Mouse (Mus musculus) neural tube, embryonic 14.5 days (tissue): Measurements from ENCODE around the gene Mroh2a. TPM values are rescaled to one million over a fixed set of nuclear protein-coding genes. Genes with fewer than 3 reads are reported as not detected.
A peak's percentile ranks its signal among the peaks of the same experiment; 100 is the strongest.

Source experiments
- ATAC-seq: fragments of 200-750 bp; cut with Nextera tagmentation; 2 replicates; pipeline ENCODE4 v1.8.0; 2017; ENCODE audit warnings: low read depth, mild to moderate bottlenecking, moderate TSS enrichment, moderate library complexity
- H3K27ac ChIP-seq: fragments of 300-500 bp; sonication (generic); 2 replicates; pipeline ENCODE4 v1.5.1; 2014; ENCODE audit warnings: low read depth, mild to moderate bottlenecking, control low read depth, low read length, moderate library complexity, mixed read lengths
- H3K27me3 ChIP-seq: fragments of 300-500 bp; sonication (generic); 2 replicates; pipeline ENCODE4 v1.6.1; 2014; ENCODE audit warnings: low read length; ENCODE audit not compliant: control insufficient read depth, insufficient read depth
- H3K36me3 ChIP-seq: fragments of 300-500 bp; sonication (generic); 2 replicates; pipeline ENCODE4 v1.6.1; 2014; ENCODE audit warnings: low read length, mixed read lengths; ENCODE audit not compliant: control insufficient read depth, insufficient read depth
- H3K4me1 ChIP-seq: fragments of 300-500 bp; sonication (generic); 2 replicates; pipeline ENCODE4 v1.6.1; 2014; ENCODE audit warnings: low read length; ENCODE audit not compliant: control insufficient read depth, insufficient read depth
- H3K4me2 ChIP-seq: fragments of 300-500 bp; sonication (generic); 2 replicates; pipeline ENCODE4 v1.6.1; 2014; ENCODE audit warnings: mild to moderate bottlenecking, low read depth, low read length, control low read depth
- H3K4me3 ChIP-seq: fragments of 300-500 bp; sonication (generic); 2 replicates; pipeline ENCODE4 v1.5.1; 2014; ENCODE audit warnings: low read depth, low read length, control low read depth, mixed read lengths
- H3K9ac ChIP-seq: fragments of 300-500 bp; sonication (generic); replicated peaks from 2 replicates; pipeline ENCODE4 v1.6.1; 2014; ENCODE audit warnings: low read depth, mild to moderate bottlenecking, control low read depth, low read length, mixed read lengths
- H3K9me3 ChIP-seq: fragments of 300-500 bp; sonication (generic); 2 replicates; pipeline ENCODE4 v1.6.1; 2016; ENCODE audit warnings: low read length; ENCODE audit not compliant: control insufficient read depth
- WGBS: fragments of 180-500 bp; shearing (Covaris S2); extraction: QIAGEN DNeasy Blood & Tissue Kit; methylation state at CpG from one replicate; pipeline ENCODE4 v1.1.7; 2014; 5-methylcytosine and 5-hydroxymethylcytosine counted together
- polyA plus RNA-seq: library from polyadenylated mRNA; unstranded; fragments of >200 nt; fragmentation: Nextera tagmentation; extraction: Ambion mirVana; gene quantifications from 2 replicates; pipeline ENCODE4 v1.2.1, GENCODE M21; 2014

The Mroh2a gene
- polyA plus RNA-seq, 1 experiment from 2014 or later: 0.71 TPM

DNA sequence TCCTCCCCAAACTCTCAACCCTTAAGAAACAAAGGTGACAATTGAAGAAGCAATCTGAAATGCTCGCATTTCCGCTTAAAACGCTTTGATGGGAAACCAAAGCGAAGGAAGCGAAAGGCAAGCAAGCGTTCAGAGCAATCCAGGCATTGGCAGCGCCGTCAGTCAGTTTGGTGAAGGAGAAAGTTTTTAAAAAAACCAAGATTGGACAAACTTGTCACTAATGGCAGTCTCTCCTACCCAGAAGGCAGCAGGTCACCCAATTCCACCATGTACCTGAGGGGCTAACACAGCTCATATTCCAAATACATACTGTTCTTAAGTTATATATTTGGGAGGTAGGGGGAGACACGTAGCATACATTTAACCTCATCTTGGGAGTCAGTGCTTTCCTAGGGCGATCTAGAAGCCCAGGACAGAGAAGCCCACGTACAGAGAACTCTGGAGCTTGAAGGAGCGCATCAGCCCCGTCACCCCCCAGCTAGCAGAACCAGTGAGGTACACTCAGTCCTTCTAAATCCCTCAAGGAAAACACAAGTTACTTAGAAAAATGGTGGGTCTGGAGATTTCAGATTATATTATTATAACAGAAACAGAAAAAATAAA lies 48.4 kb downstream of the Mroh2a start:
- H3K27me3 ChIP-seq: no peaks in the 10 kb centered on the region
- no peak overlapping the region for H3K4me3 ChIP-seq
- H3K4me1 ChIP-seq: peaks cover 16% of the 10 kb centered on the region
- no peak overlapping the region for H3K4me2 ChIP-seq
- H3K27ac ChIP-seq: no peak overlapping the region
- H3K9me3 ChIP-seq: no peaks in the 10 kb centered on the region
- WGBS: 71% methylated on average over 13 of the region's 13 CpGs
- no peak overlapping the region for H3K9ac ChIP-seq
- H3K36me3 ChIP-seq: peaks cover 17% of the 10 kb centered on the region
- ATAC-seq: no peak

DNA sequence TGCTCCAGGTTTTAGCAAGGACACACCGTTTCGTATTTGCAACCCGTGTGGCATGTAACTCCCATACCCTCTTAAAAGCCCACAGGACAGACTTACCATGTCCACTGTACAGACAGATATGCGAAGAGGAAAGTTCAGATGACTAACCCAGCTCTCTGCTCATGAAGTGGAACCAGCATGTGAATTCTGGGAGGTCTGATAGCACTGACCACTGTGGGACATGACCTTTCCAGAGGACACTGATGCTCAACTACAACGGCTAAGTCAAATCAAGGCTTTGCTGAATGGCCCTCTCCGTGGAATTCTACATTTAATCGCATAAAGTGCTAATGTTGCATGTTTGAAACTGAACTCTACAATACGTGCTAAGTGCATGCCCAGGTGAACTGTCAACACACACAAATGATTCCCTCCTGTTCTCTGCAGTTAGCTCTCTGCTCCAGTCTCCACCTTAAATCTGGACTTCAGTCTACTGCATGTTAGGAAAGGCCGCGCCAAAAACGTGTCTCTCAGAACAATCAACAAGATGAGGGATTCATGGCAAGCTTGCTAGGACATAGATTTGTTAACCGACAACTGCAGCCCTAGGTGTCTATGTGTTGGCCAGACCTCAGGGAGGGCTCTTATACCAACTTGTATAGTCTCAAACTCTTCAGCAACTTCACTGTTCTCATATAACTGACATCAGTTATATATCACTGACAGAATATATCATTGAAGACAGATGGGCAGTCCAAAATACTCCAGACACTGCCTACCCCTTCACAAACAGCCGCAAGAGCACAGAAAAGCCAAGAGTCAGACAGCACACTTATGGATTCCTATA lies 49.1 kb downstream of the Mroh2a start:
- peaks cover 16% of the 10 kb centered on the region for H3K4me1 ChIP-seq
- peak overlapping the region; percentile 66 for H3K4me2 ChIP-seq
- ATAC-seq: no peak
- no peaks in the 10 kb centered on the region for H3K27me3 ChIP-seq
- WGBS: 69% methylated on average over 13 of the region's 13 CpGs
- peak overlapping the region; percentile 63; the same call in 1 of the 2 replicates for H3K9ac ChIP-seq
- no peak overlapping the region for H3K27ac ChIP-seq
- H3K4me3 ChIP-seq: peak overlapping the region; percentile 52
- peaks cover 17% of the 10 kb centered on the region for H3K36me3 ChIP-seq
- no peaks in the 10 kb centered on the region for H3K9me3 ChIP-seq

DNA sequence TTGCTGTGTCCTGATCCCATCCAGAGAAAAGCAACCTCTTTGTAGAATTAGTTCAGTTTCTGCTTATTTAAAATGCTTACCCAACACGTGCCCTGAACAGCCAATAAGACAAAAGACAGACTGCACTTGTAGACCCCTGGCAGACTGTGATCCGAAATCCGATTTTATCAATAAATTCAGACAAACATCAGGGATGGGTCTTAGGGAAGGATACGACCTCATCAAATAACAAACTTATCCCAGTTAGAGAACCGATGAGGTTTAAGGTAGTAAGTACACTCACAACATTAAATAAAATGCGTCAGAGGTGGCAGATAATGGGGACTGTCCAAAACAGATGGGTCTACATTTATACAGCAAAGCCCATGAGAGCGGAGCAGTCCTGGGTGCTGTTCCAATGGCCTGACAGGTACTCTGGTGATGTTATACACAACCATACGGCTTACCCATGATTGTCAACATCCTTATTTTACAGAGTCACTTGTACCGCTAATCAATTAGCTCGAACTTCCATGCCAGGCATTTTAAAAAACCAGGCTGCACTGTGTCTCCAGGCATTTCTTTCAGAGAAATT lies 49.8 kb downstream of the Mroh2a start:
- no peaks in the 10 kb centered on the region for H3K9me3 ChIP-seq
- peak; percentile 35 for ATAC-seq
- no peaks in the 10 kb centered on the region for H3K27me3 ChIP-seq
- WGBS: 30% methylated on average over 10 of the region's 10 CpGs
- peaks cover 16% of the 10 kb centered on the region for H3K4me1 ChIP-seq
- peaks cover 17% of the 10 kb centered on the region for H3K36me3 ChIP-seq
- peak overlapping the region; percentile 49 for H3K27ac ChIP-seq
- peak overlapping the region; percentile 66 for H3K4me2 ChIP-seq
- H3K4me3 ChIP-seq: peak overlapping the region; percentile 52
- peak overlapping the region; percentile 63 for H3K9ac ChIP-seq

DNA sequence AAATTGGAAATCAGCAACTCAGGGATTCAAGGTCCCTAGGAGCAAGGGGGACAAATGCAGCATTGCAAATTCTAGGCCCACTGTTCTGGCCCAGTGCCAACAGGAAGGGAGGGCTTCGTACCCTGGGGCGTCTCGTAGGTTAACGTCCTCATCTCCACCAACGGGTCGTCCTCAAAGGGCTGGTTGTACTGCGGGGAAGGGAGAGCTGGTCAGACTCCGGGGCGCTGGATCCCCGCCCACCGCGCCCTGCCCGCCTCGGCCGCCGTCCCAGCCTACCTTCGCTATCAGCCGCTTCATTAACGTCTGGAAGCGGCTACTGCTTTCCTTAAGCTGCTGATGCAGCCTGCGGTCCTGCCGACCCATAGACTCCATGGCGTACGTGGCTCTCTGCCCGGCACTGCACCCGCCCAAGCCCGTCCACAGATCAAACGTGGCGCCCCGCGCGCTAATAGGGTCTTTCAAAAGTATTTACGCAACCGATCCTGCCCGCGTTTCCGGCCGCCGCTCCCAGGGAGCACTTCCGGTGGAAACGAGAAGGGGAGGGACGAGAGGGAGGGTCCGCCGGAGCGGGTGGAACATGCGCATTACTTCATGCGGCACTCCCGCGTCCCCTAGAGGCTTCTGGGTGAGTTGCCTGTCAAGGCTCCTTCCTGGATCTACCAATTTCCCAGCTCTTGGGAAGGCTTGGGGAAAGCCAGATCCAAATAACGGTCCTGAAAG lies 50.5 kb downstream of the Mroh2a start, which contains the start of the genes Hjurp and Trpm8:
Gene Hjurp, minus strand, starts transcription at position 536 of the 720 bp plus-strand sequence.
Gene Trpm8, plus strand, starts transcription at position 564 of the 720 bp plus-strand sequence.
- Histone ChIP-seq H3K36me3 (peaks cover 17% of the 10 kb centered on the region), H3K9ac (peak within 1 kb of the TSS; percentile 63), H3K27ac (peak within 1 kb of the TSS; percentile 49), H3K9me3 (no peaks in the 10 kb centered on the region), H3K4me2 (peak within 1 kb of the TSS; percentile 66), H3K27me3 (no peaks in the 10 kb centered on the region), H3K4me1 (peaks cover 16% of the 10 kb centered on the region), H3K4me3 (peak within 1 kb of the TSS; percentile 52)
- ATAC-seq: peak; percentile 98
- under 1% methylated on average over 50 of the region's 50 CpGs for WGBS

DNA sequence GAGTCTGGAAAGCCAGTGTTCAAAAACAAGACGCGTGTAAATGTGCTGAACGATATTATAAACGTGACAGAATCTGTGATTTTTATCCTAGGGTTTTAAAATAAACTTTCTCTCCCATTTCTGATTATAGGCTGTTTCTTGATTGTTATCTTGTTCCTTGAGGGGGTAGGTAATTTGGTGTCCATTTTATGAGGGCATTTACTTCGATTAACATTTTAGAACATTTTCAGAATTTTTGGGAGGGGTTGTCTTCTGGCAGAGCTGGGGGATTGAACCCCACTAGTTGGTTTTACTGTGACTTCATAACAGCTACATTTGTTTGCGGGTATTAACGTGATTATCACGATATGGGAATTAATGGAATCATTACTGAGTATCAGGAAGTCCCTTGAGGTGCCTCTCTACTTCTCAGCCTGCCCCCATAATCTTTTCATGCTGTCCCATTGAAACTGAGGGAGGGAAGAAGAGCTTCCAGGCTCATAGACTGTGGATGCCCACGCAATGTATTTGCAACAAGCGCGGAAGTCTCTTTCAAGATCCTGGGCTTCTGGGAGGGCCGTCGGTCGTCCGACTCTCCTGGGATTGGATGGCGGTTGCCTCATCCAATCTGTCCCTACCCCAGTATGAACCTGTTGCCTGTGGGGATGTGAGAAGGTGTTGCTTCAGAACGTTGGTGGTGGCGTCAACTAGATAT lies 51.2 kb downstream of the Mroh2a start:
- Histone ChIP-seq H3K4me3 (peak overlapping the region; percentile 52), H3K27ac (no peak overlapping the region), H3K36me3 (peaks cover 12% of the 10 kb centered on the region), H3K27me3 (no peaks in the 10 kb centered on the region), H3K9ac (peak overlapping the region; percentile 63; the same call in 1 of the 2 replicates), H3K4me1 (peaks cover 16% of the 10 kb centered on the region), H3K9me3 (peaks cover 4% of the 10 kb centered on the region), H3K4me2 (peak overlapping the region; percentile 66)
- ATAC-seq: peak; percentile 3
- WGBS: 68% methylated on average over 18 of the region's 18 CpGs

DNA sequence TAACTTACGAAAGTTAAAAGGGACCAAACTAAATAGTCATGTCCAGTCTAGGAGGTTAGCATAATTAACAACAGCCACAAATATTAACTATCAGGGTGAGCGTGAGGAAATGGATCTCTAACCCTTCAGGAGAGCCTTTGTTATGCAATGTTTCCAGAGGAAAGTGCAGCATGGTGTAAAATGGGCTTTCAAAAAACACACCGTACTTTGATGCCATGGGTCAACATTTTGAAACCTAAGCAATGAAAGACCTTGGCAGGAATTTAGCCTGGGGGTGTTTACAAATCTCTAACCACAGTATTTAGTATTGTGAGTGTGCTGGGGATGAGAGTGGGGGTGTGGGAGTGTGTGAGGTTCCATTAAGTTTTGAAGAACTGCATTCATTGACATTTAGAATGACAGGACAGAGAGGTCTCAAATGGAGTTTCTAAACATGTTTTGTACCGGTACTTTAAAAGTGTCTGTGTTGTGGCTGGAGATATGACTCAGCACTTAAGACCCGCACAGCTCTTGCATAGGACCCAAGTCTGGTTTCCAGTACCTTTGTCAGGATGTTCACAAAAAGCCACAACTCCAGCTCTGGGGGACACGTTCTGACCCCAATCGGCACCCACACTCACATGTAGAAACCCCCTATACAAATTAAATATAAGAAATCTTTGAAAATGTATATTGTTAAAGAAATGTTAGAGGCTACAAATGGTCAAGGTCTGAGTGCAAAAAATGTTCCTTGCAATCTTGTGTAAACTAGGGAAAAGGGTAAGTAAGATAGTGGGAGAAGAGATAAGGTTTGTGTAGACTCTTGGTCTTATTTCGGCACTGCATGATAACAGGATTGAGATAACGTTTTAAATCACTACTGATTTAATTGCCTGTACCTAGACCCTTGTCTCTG lies 52.6 kb downstream of the Mroh2a start:
- Histone ChIP-seq H3K4me3 (no peak overlapping the region), H3K4me2 (no peak overlapping the region), H3K36me3 (peaks cover 1% of the 10 kb centered on the region; the same call in 1 of the 2 replicates), H3K27ac (no peak overlapping the region), H3K9ac (no peak overlapping the region), H3K4me1 (peaks cover 16% of the 10 kb centered on the region), H3K9me3 (peaks cover 11% of the 10 kb centered on the region), H3K27me3 (no peaks in the 10 kb centered on the region)
- ATAC-seq: no peak
- WGBS: 73% methylated on average over 9 of the region's 9 CpGs

DNA sequence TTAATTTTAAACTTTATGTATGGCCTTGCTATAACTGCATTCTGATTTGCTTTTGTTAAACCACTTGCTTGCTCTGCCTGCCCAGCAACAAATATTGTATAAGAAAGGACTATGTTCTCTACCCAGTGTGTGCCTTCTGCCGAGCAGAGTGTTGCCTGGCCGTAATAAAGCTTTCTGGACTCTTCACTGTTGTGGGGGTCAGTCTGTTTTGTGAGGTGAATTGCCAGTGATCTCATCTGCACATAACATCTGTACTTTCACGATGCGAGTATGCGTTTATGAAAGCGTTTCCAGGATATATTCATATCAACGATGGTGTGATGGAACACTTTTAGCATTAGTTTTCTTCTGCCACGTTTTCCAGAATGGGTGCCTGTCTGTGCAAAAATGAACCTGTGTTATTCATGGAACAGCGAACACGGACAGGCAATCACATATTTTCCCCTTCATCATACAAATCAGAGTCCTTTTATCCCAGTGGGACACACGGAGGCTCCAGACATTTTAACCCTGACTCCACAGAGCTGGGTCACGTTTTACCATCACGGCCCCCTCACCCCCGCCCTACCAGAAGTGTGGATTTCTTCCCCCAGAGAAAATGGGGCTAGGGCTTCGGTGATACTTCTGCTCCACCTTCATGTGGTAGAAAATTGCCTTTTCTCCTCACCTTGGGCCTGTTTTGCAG lies 53.4 kb downstream of the Mroh2a start:
- H3K9ac ChIP-seq: no peak overlapping the region
- no peaks in the 10 kb centered on the region for H3K27me3 ChIP-seq
- WGBS: 74% methylated on average over 15 of the region's 15 CpGs
- H3K9me3 ChIP-seq: peaks cover 18% of the 10 kb centered on the region
- H3K4me1 ChIP-seq: peaks cover 16% of the 10 kb centered on the region
- no peak for ATAC-seq
- H3K4me3 ChIP-seq: no peak overlapping the region
- H3K27ac ChIP-seq: no peak overlapping the region
- no peak overlapping the region for H3K4me2 ChIP-seq
- H3K36me3 ChIP-seq: no peaks in the 10 kb centered on the region
